Mouse (Mus musculus): Measurements from ENCODE around the gene Rnf17.

DNA sequence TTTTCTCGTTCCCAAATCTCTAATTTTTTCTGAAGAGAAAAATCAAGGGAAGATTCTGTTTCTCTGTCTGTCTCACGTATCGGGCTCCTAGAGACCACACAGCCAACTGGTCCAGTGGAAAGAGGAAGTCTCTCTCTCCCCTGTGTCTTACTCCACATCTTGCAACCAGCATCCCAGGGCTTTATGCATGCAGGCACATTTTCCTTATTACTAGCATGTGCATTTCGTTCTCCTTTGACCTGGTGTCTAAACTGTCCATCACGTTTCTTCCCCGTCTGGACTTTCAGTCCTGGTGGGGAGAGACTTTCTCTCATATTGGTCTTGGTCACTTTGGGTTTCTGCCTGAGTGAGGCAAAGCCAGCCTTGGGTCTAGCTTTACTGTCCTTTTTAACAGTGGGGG, 150.5 kb downstream of the Rnf17 start:
- TF ChIP-seq CTCF (IDR thresholded peaks at IDR 0.05; ENCODE audit: low read depth, low read length) (no peak), POLR2A (IDR thresholded peaks at IDR 0.05; ENCODE audit: borderline replicate concordance, low read depth, low read length) (no peak)
